Mouse (Mus musculus): ENCODE results near the gene Jaml. TPM values are rescaled to one million over a fixed set of nuclear protein-coding genes. Genes with fewer than 3 reads are reported as not detected.

Gene Jaml
- total RNA-seq, 2 experiments from 2014 or later = 0.35 to 0.57 TPM

- intact Hi-C loops (cut with DNase I) = loop anchor here (5.0 kb wide), 1 partner anchor 61 kb away; the partner anchor contains the start of gene Mpzl3
- no peak for DNase-seq (ENCODE audit: low spot score in 2 of 2)
Observed at GRCm38 (mm10) chr9:45118552-45118951, 39.6 kb downstream of the Jaml start.

- no peak for DNase-seq (ENCODE audit: low spot score in 2 of 2)
- intact Hi-C loops (cut with DNase I) = loop anchor here (5.0 kb wide), 1 partner anchor 62 kb away; the partner anchor contains the start of gene Mpzl3
Observed at GRCm38 (mm10) chr9:45119316-45119953, 40.5 kb downstream of the Jaml start.

- DNase-seq (ENCODE audit: low spot score in 2 of 2) = no peak
- intact Hi-C loops (cut with DNase I) = loop anchor here (5.0 kb wide), 1 partner anchor 63 kb away; the partner anchor contains the start of gene Mpzl3
Observed at GRCm38 (mm10) chr9:45119954-45120530, 41.1 kb downstream of the Jaml start.

- intact Hi-C loops (cut with DNase I) = no loop called here
- no peak for DNase-seq (ENCODE audit: low spot score in 2 of 2)
Observed at GRCm38 (mm10) chr9:45120567-45120966, 41.6 kb downstream of the Jaml start.

GRCm38 (mm10) chr9:45121001-45121400 lies 42.0 kb downstream of the Jaml start:
- peak in 1 of 2 experiments; percentile 33 for DNase-seq (ENCODE audit: low spot score in 2 of 2)
- intact Hi-C loops (cut with DNase I) = no loop called here

GRCm38 (mm10) chr9:45121769-45122168 lies 42.8 kb downstream of the Jaml start:
- intact Hi-C loops (cut with DNase I) = no loop called here
- peak; percentile 85 to 87 for DNase-seq (ENCODE audit: low spot score in 2 of 2)

- DNase-seq (ENCODE audit: low spot score in 2 of 2) = peak; percentile 87 to 92
Observed at GRCm38 (mm10) chr9:45122209-45122761, 43.3 kb downstream of the Jaml start.

GRCm38 (mm10) chr9:45125211-45125610 lies 46.2 kb downstream of the Jaml start:
- no peak for DNase-seq (ENCODE audit: low spot score in 2 of 2)
- intact Hi-C loops (cut with DNase I) = no loop called here

More at GRCm38 (mm10) chr9:45122209-45122761, 43.3 kb downstream of the Jaml start:
- intact Hi-C loops (cut with DNase I) = no loop called here

- DNase-seq (ENCODE audit: low spot score in 2 of 2) = no peak
- intact Hi-C loops (cut with DNase I) = no loop called here
Observed at GRCm38 (mm10) chr9:45126941-45127340, 48.0 kb downstream of the Jaml start.

GRCm38 (mm10) chr9:45130119-45130518 lies 51.1 kb downstream of the Jaml start:
- DNase-seq (ENCODE audit: low spot score in 2 of 2) = no peak
- intact Hi-C loops (cut with DNase I) = no loop called here

- peak in 1 of 2 experiments; percentile 37 for DNase-seq (ENCODE audit: low spot score in 2 of 2)
- intact Hi-C loops (cut with DNase I) = no loop called here
Observed at GRCm38 (mm10) chr9:45133484-45134310, 54.7 kb downstream of the Jaml start.

GRCm38 (mm10) chr9:45136442-45137169 lies 57.6 kb downstream of the Jaml start:
- DNase-seq (ENCODE audit: low spot score in 2 of 2) = no peak
- intact Hi-C loops (cut with DNase I) = no loop called here

- peak in 1 of 2 experiments; percentile 34 for DNase-seq (ENCODE audit: low spot score in 2 of 2)
- intact Hi-C loops (cut with DNase I) = no loop called here
Observed at GRCm38 (mm10) chr9:45138191-45139032, 59.4 kb downstream of the Jaml start, which contains the start of gene Scn4b. Gene Scn4b, plus strand, starts transcription at chr9:45138395.

GRCm38 (mm10) chr9:45139082-45139481 lies 60.1 kb downstream of the Jaml start:
- intact Hi-C loops (cut with DNase I) = no loop called here
- no peak for DNase-seq (ENCODE audit: low spot score in 2 of 2)

GRCm38 (mm10) chr9:45140945-45141344 lies 62.0 kb downstream of the Jaml start:
- no peak for DNase-seq (ENCODE audit: low spot score in 2 of 2)
- intact Hi-C loops (cut with DNase I) = loop anchor here (10.0 kb wide), 1 partner anchor 486 kb away; no protein-coding TSS in a partner anchor

GRCm38 (mm10) chr9:45142686-45143085 lies 63.7 kb downstream of the Jaml start:
- intact Hi-C loops (cut with DNase I) = loop anchor here (10.0 kb wide), 1 partner anchor 488 kb away; no protein-coding TSS in a partner anchor
- no peak for DNase-seq (ENCODE audit: low spot score in 2 of 2)

- intact Hi-C loops (cut with DNase I) = loop anchor here (2.0 to 10.0 kb wide), 3 partner anchors 123 to 491 kb away; partner anchors contain the start of gene Ube4a
- DNase-seq (ENCODE audit: low spot score in 2 of 2) = peak; percentile 22 to 36
Observed at GRCm38 (mm10) chr9:45145533-45146266, 66.7 kb downstream of the Jaml start.
